Mouse (Mus musculus): ENCODE results near the gene Tnni3k. TPM values are rescaled to one million over a fixed set of nuclear protein-coding genes. Genes with fewer than 3 reads are reported as not detected.
A peak's percentile ranks its signal among the peaks of the same experiment; 100 is the strongest.

Gene Tnni3k
- polyA plus RNA-seq, 1 experiment, result 0.05 TPM

- no peak for TF ChIP-seq CTCF (IDR thresholded peaks at IDR 0.05; ENCODE audit: borderline replicate concordance, extremely low read depth, insufficient read depth, insufficient read length)
- no peak for TF ChIP-seq POLR2A (IDR thresholded peaks at IDR 0.05; ENCODE audit: borderline replicate concordance, extremely low read depth, insufficient read depth, insufficient read length, poor library complexity, severe bottlenecking)
- peak; percentile 82 for DNase-seq (ENCODE audit: low read depth)
These were observed 109.5 kb downstream of the Tnni3k start for GRCm38 (mm10) chr3:154945688-154946161.

GRCm38 (mm10) chr3:154927757-154928156 lies 127.5 kb downstream of the Tnni3k start:
- TF ChIP-seq CTCF (IDR thresholded peaks at IDR 0.05; ENCODE audit: borderline replicate concordance, extremely low read depth, insufficient read depth, insufficient read length) (no peak), POLR2A (IDR thresholded peaks at IDR 0.05; ENCODE audit: borderline replicate concordance, extremely low read depth, insufficient read depth, insufficient read length, poor library complexity, severe bottlenecking) (no peak)
- peak; percentile 71 for DNase-seq (ENCODE audit: low read depth)

- no peak for DNase-seq (ENCODE audit: low read depth)
- TF ChIP-seq CTCF (IDR thresholded peaks at IDR 0.05; ENCODE audit: borderline replicate concordance, extremely low read depth, insufficient read depth, insufficient read length), result no peak
- no peak for TF ChIP-seq POLR2A (IDR thresholded peaks at IDR 0.05; ENCODE audit: borderline replicate concordance, extremely low read depth, insufficient read depth, insufficient read length, poor library complexity, severe bottlenecking)
These were observed 130.3 kb downstream of the Tnni3k start for GRCm38 (mm10) chr3:154924936-154925335.

GRCm38 (mm10) chr3:154915566-154915965 lies 139.6 kb downstream of the Tnni3k start:
- no peak for TF ChIP-seq CTCF (IDR thresholded peaks at IDR 0.05; ENCODE audit: borderline replicate concordance, extremely low read depth, insufficient read depth, insufficient read length)
- TF ChIP-seq POLR2A (IDR thresholded peaks at IDR 0.05; ENCODE audit: borderline replicate concordance, extremely low read depth, insufficient read depth, insufficient read length, poor library complexity, severe bottlenecking), result no peak
- DNase-seq (ENCODE audit: low read depth), result no peak

GRCm38 (mm10) chr3:154913641-154914040 lies 141.6 kb downstream of the Tnni3k start:
- DNase-seq (ENCODE audit: low read depth), result peak; percentile 60
- TF ChIP-seq POLR2A (IDR thresholded peaks at IDR 0.05; ENCODE audit: borderline replicate concordance, extremely low read depth, insufficient read depth, insufficient read length, poor library complexity, severe bottlenecking), result no peak
- no peak for TF ChIP-seq CTCF (IDR thresholded peaks at IDR 0.05; ENCODE audit: borderline replicate concordance, extremely low read depth, insufficient read depth, insufficient read length)

- no peak for DNase-seq (ENCODE audit: low read depth)
- TF ChIP-seq CTCF (IDR thresholded peaks at IDR 0.05; ENCODE audit: borderline replicate concordance, extremely low read depth, insufficient read depth, insufficient read length) (peak; percentile 57), POLR2A (IDR thresholded peaks at IDR 0.05; ENCODE audit: borderline replicate concordance, extremely low read depth, insufficient read depth, insufficient read length, poor library complexity, severe bottlenecking) (no peak)
These were observed 158.5 kb downstream of the Tnni3k start for GRCm38 (mm10) chr3:154896737-154897136.

GRCm38 (mm10) chr3:154893225-154893624 lies 162.0 kb downstream of the Tnni3k start:
- no peak for TF ChIP-seq POLR2A (IDR thresholded peaks at IDR 0.05; ENCODE audit: borderline replicate concordance, extremely low read depth, insufficient read depth, insufficient read length, poor library complexity, severe bottlenecking)
- no peak for TF ChIP-seq CTCF (IDR thresholded peaks at IDR 0.05; ENCODE audit: borderline replicate concordance, extremely low read depth, insufficient read depth, insufficient read length)
- DNase-seq (ENCODE audit: low read depth), result no peak

- DNase-seq (ENCODE audit: low read depth), result peak; percentile 68
These were observed 169.8 kb downstream of the Tnni3k start for GRCm38 (mm10) chr3:154885452-154885851.

GRCm38 (mm10) chr3:154885048-154885447 lies 170.2 kb downstream of the Tnni3k start:
- TF ChIP-seq CTCF (IDR thresholded peaks at IDR 0.05; ENCODE audit: borderline replicate concordance, extremely low read depth, insufficient read depth, insufficient read length) (no peak), POLR2A (IDR thresholded peaks at IDR 0.05; ENCODE audit: borderline replicate concordance, extremely low read depth, insufficient read depth, insufficient read length, poor library complexity, severe bottlenecking) (no peak)
- DNase-seq (ENCODE audit: low read depth), result peak; percentile 14

More at GRCm38 (mm10) chr3:154885452-154885851, 169.8 kb downstream of the Tnni3k start:
- TF ChIP-seq POLR2A (IDR thresholded peaks at IDR 0.05; ENCODE audit: borderline replicate concordance, extremely low read depth, insufficient read depth, insufficient read length, poor library complexity, severe bottlenecking), result no peak
- no peak for TF ChIP-seq CTCF (IDR thresholded peaks at IDR 0.05; ENCODE audit: borderline replicate concordance, extremely low read depth, insufficient read depth, insufficient read length)

- TF ChIP-seq CTCF (IDR thresholded peaks at IDR 0.05; ENCODE audit: borderline replicate concordance, extremely low read depth, insufficient read depth, insufficient read length) (no peak), POLR2A (IDR thresholded peaks at IDR 0.05; ENCODE audit: borderline replicate concordance, extremely low read depth, insufficient read depth, insufficient read length, poor library complexity, severe bottlenecking) (no peak)
- DNase-seq (ENCODE audit: low read depth), result no peak
These were observed 173.7 kb downstream of the Tnni3k start for GRCm38 (mm10) chr3:154881428-154881986.

GRCm38 (mm10) chr3:154880536-154880939 lies 174.7 kb downstream of the Tnni3k start:
- no peak for TF ChIP-seq CTCF (IDR thresholded peaks at IDR 0.05; ENCODE audit: borderline replicate concordance, extremely low read depth, insufficient read depth, insufficient read length)
- TF ChIP-seq POLR2A (IDR thresholded peaks at IDR 0.05; ENCODE audit: borderline replicate concordance, extremely low read depth, insufficient read depth, insufficient read length, poor library complexity, severe bottlenecking), result no peak

GRCm38 (mm10) chr3:154880108-154880507 lies 175.1 kb downstream of the Tnni3k start:
- peak; percentile 29 for DNase-seq (ENCODE audit: low read depth)
- no peak for TF ChIP-seq POLR2A (IDR thresholded peaks at IDR 0.05; ENCODE audit: borderline replicate concordance, extremely low read depth, insufficient read depth, insufficient read length, poor library complexity, severe bottlenecking)
- no peak for TF ChIP-seq CTCF (IDR thresholded peaks at IDR 0.05; ENCODE audit: borderline replicate concordance, extremely low read depth, insufficient read depth, insufficient read length)

More at GRCm38 (mm10) chr3:154880536-154880939, 174.7 kb downstream of the Tnni3k start:
- peak; percentile 60 for DNase-seq (ENCODE audit: low read depth)

All from brain, embryonic 14.5 days (tissue).